Mouse (Mus musculus) liver, embryonic 14.5 days (tissue): Measurements from ENCODE around the gene Cdca3. TPM values are rescaled to one million over a fixed set of nuclear protein-coding genes. Genes with fewer than 3 reads are reported as not detected.

Experiments
- ATAC-seq: fragments of 200-750 bp; cut with Nextera tagmentation; 2 replicates; pipeline ENCODE4 v1.8.0; 2017; ENCODE audit warnings: moderate number of reproducible peaks, mild to moderate bottlenecking, moderate library complexity; ENCODE audit not compliant: insufficient read depth
- DNase-seq, 3 experiments: peaks; one replicate each; pipeline ENCODE4 v3.0.0-alpha.2; 2012 to 2013; ENCODE audit warnings: low read depth in 3 of 3, low spot score in 3 of 3
- H3K27ac ChIP-seq: fragments of 300-500 bp; sonication (generic); 2 replicates; pipeline ENCODE4 v1.5.1; 2014; ENCODE audit warnings: moderate library complexity, mild to moderate bottlenecking, control low read depth, inconsistent platforms
- H3K27me3 ChIP-seq: fragments of 300-500 bp; sonication (generic); 2 replicates; pipeline ENCODE4 v1.6.1; 2014; ENCODE audit warnings: mild to moderate bottlenecking, low read length, moderate library complexity; ENCODE audit not compliant: control insufficient read depth, insufficient read depth
- H3K36me3 ChIP-seq: fragments of 300-500 bp; sonication (generic); replicated peaks from 2 replicates; pipeline ENCODE4 v1.6.1; 2014; ENCODE audit warnings: low read depth; ENCODE audit not compliant: control insufficient read depth, insufficient read depth
- H3K4me1 ChIP-seq, 2 experiments: fragments of 200-500 bp in 1 of 2; fragments of 300-500 bp in 1 of 2; sonication (generic) in 1 of 2; replicated peaks; 2 replicates each; pipeline ENCODE4 v1.6.1; 2012 to 2014; ENCODE audit warnings: antibody characterized with exemption in 1 of 2, inconsistent platforms in 1 of 2, low read length in 1 of 2; ENCODE audit not compliant: control insufficient read depth in 2 of 2, insufficient read depth in 2 of 2
- H3K4me2 ChIP-seq: fragments of 300-500 bp; sonication (generic); 2 replicates; pipeline ENCODE4 v1.6.1; 2014; ENCODE audit warnings: low read depth, mild to moderate bottlenecking, control low read depth, moderate library complexity
- H3K4me3 ChIP-seq, 2 experiments: fragments of 200-500 bp in 1 of 2; fragments of 300-500 bp in 1 of 2; sonication (generic) in 1 of 2; 2 replicates each; pipeline ENCODE4 v1.5.1; 2012 to 2014; ENCODE audit warnings: low read depth in 2 of 2, low read length in 2 of 2, mild to moderate bottlenecking in 2 of 2, control low read depth in 1 of 2, inconsistent platforms in 1 of 2, moderate library complexity in 1 of 2; ENCODE audit not compliant: insufficient read depth in 1 of 2
- H3K9ac ChIP-seq: fragments of 300-500 bp; sonication (generic); replicated peaks from 2 replicates; pipeline ENCODE4 v1.6.1; 2014; ENCODE audit warnings: mild to moderate bottlenecking, control low read depth, moderate library complexity
- H3K9me3 ChIP-seq: fragments of 300-500 bp; sonication (generic); 2 replicates; pipeline ENCODE4 v1.6.1; 2016; ENCODE audit warnings: low read length, mixed read lengths; ENCODE audit not compliant: control insufficient read depth
- CTCF ChIP-seq: IDR thresholded peaks from 2 replicates; pipeline ENCODE4 v1.5.1; 2016; ENCODE audit warnings: antibody characterized with exemption, low read depth, control low read depth
- EP300 ChIP-seq: IDR thresholded peaks from 2 replicates; pipeline ENCODE4 v1.6.1; 2016; ENCODE audit warnings: antibody characterized with exemption, low read depth
- WGBS: fragments of 180-500 bp; shearing (Covaris S2); extraction: QIAGEN DNeasy Blood & Tissue Kit; methylation state at CpG from one replicate; pipeline ENCODE4 v1.1.7; 2014; ENCODE audit not compliant: insufficient replicate concordance; 5-methylcytosine and 5-hydroxymethylcytosine counted together
- polyA plus RNA-seq, 2 experiments: library from polyadenylated mRNA; depleted of rRNA in 1 of 2; stranded (reverse) in 1 of 2; unstranded in 1 of 2; fragments of >200 nt; fragmentation: Nextera tagmentation in 1 of 2; extraction: Ambion mirVana in 1 of 2; gene quantifications; 2 replicates each; pipeline versions ENCODE4 v1.2.1 to v1.2.3; 2012 to 2014

Gene Cdca3
- polyA plus RNA-seq, 2 experiments, result 147 to 206 TPM

DNA sequence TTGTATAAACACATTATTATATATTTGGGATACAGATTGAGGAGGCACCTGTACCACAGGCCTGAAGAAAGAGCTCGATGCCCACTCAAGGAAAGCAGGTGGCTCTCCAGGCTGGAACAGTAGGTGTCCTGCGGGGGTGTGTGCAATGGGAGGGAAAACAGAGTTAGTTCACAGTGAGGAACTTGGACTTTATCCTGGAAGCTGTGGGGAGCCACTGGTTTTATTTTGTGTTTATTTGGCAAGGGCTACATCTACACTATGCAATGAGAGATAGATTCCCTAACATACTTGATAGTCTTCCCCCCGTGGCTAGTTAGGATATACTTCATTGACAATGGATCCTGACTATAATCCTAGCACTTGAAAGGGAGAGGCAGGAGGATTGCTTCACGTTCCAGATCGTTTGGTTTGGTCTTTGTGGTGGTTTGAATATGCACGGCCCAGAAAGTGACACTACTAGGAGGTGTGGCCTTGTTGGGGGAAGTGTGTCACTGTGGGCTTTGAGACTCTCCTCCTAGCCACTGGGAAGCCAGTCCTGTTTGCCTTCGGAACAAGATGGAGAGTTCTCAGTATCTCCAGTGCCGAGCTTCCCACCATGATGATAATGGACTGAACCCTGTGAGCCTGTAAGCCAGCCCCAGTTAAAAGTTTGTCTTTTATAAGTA, 42.5 kb upstream of the Cdca3 start:
- whole genome bisulfite sequencing, result 42% methylated on average over 8 of the region's 8 CpGs
- Histone ChIP-seq H3K9me3 (no peaks in the 10 kb centered on the region), H3K36me3 (no peaks in the 10 kb centered on the region), H3K4me3 (no peak overlapping the region), H3K4me2 (no peak overlapping the region), H3K4me1 (peaks cover 0 to 5% of the 10 kb centered on the region in 2 experiments; a peak in 2 of 4 replicates), H3K27me3 (no peaks in the 10 kb centered on the region), H3K27ac (no peak overlapping the region), H3K9ac (no peak overlapping the region)
- ATAC-seq (peak; percentile 51), DNase-seq (no peak)
- TF ChIP-seq CTCF (no peak), EP300 (no peak)

- Histone ChIP-seq H3K4me1 (peaks cover 0 to 2% of the 10 kb centered on the region in 2 experiments; a peak in 2 of 4 replicates), H3K36me3 (no peaks in the 10 kb centered on the region), H3K4me3 (no peak overlapping the region), H3K9me3 (no peaks in the 10 kb centered on the region), H3K9ac (no peak overlapping the region), H3K4me2 (no peak overlapping the region), H3K27me3 (no peaks in the 10 kb centered on the region), H3K27ac (no peak overlapping the region)
- ATAC-seq (no peak), DNase-seq (no peak)
- WGBS, result 66% methylated on average over 10 of the region's 10 CpGs
- TF ChIP-seq CTCF (no peak), EP300 (no peak)
These were observed 41.6 kb upstream of the Cdca3 start for GRCm38 (mm10) chr6:124787722-124788121.

- ATAC-seq (no peak), DNase-seq (no peak)
- TF ChIP-seq CTCF, result no peak
- TF ChIP-seq EP300, result no peak
- Histone ChIP-seq H3K27me3 (no peaks in the 10 kb centered on the region), H3K4me3 (no peak overlapping the region), H3K4me2 (no peak overlapping the region), H3K9ac (no peak overlapping the region), H3K27ac (no peak overlapping the region), H3K36me3 (no peaks in the 10 kb centered on the region), H3K4me1 (peaks cover 0 to 1% of the 10 kb centered on the region in 2 experiments; a peak in 1 of 4 replicates), H3K9me3 (no peaks in the 10 kb centered on the region)
- 70% methylated on average over 4 of the region's 4 CpGs for WGBS
These were observed 39.8 kb upstream of the Cdca3 start for GRCm38 (mm10) chr6:124789519-124789918.

GRCm38 (mm10) chr6:124790121-124790520, 39.2 kb upstream of the Cdca3 start:
- Histone ChIP-seq H3K27ac (no peak overlapping the region), H3K36me3 (no peaks in the 10 kb centered on the region), H3K9ac (no peak overlapping the region), H3K9me3 (no peaks in the 10 kb centered on the region), H3K4me1 (peaks cover 0 to 1% of the 10 kb centered on the region in 2 experiments; a peak in 1 of 4 replicates), H3K4me3 (no peak overlapping the region), H3K4me2 (no peak overlapping the region), H3K27me3 (no peaks in the 10 kb centered on the region)
- WGBS, result 64% methylated on average over 4 of the region's 4 CpGs
- TF ChIP-seq CTCF (no peak), EP300 (no peak)
- no peak for ATAC-seq
- DNase-seq, result no peak

GRCm38 (mm10) chr6:124791911-124792310, 37.4 kb upstream of the Cdca3 start:
- Histone ChIP-seq H3K4me2 (no peak overlapping the region), H3K36me3 (no peaks in the 10 kb centered on the region), H3K4me3 (no peak overlapping the region), H3K27me3 (no peaks in the 10 kb centered on the region), H3K27ac (no peak overlapping the region), H3K9me3 (no peaks in the 10 kb centered on the region), H3K4me1 (peaks cover 0 to 9% of the 10 kb centered on the region in 2 experiments; a peak in 2 of 4 replicates), H3K9ac (no peak overlapping the region)
- TF ChIP-seq CTCF (no peak), EP300 (no peak)
- no peak for ATAC-seq
- no peak for DNase-seq
- 71% methylated on average over 3 of the region's 3 CpGs for WGBS
